Mouse (Mus musculus) midbrain, embryonic 15.5 days (tissue): ENCODE data around the gene Adamtsl1. TPM values are rescaled to one million over a fixed set of nuclear protein-coding genes. Genes with fewer than 3 reads are reported as not detected.

Source experiments
- ATAC-seq: fragments of 200-750 bp; cut with Nextera tagmentation; replicated peaks from 2 replicates; pipeline ENCODE4 v1.8.0; 2017; ENCODE audit warnings: moderate TSS enrichment
- H3K27ac ChIP-seq: fragments of 300-500 bp; sonication (generic); 2 replicates; pipeline ENCODE4 v1.5.1; 2015; ENCODE audit warnings: mild to moderate bottlenecking, inconsistent platforms
- H3K27me3 ChIP-seq: fragments of 300-500 bp; sonication (generic); replicated peaks from 2 replicates; pipeline ENCODE4 v1.6.1; 2015; ENCODE audit warnings: inconsistent platforms
- H3K36me3 ChIP-seq: fragments of 300-500 bp; sonication (generic); replicated peaks from 2 replicates; pipeline ENCODE4 v1.6.1; 2015; ENCODE audit warnings: inconsistent platforms
- H3K4me1 ChIP-seq: fragments of 300-500 bp; sonication (generic); 2 replicates; pipeline ENCODE4 v1.6.1; 2015; ENCODE audit warnings: inconsistent platforms
- H3K4me2 ChIP-seq: fragments of 300-500 bp; sonication (generic); 2 replicates; pipeline ENCODE4 v1.6.1; 2015; ENCODE audit warnings: inconsistent platforms, mild to moderate bottlenecking, moderate library complexity
- H3K4me3 ChIP-seq: fragments of 300-500 bp; sonication (generic); 2 replicates; pipeline ENCODE4 v1.5.1; 2015; ENCODE audit warnings: mild to moderate bottlenecking, inconsistent platforms
- H3K9ac ChIP-seq: fragments of 300-500 bp; sonication (generic); 2 replicates; pipeline ENCODE4 v1.6.1; 2015; ENCODE audit warnings: mild to moderate bottlenecking, inconsistent platforms
- H3K9me3 ChIP-seq: fragments of 300-500 bp; sonication (generic); 2 replicates; pipeline ENCODE4 v1.6.1; 2016; ENCODE audit warnings: inconsistent platforms
- WGBS: fragments of 180-500 bp; shearing (Covaris S2); methylation state at CpG from one replicate; pipeline ENCODE4 v1.1.7; 2015; ENCODE audit warnings: mixed read lengths; 5-methylcytosine and 5-hydroxymethylcytosine counted together
- polyA plus RNA-seq: library from polyadenylated mRNA; unstranded; fragments of >200 nt; fragmentation: Nextera tagmentation; extraction: Ambion mirVana; gene quantifications from 2 replicates; pipeline ENCODE4 v1.2.1, GENCODE M21; 2015

Adamtsl1 gene
- 6.5 and 7.5 TPM in 2 replicates for polyA plus RNA-seq

DNA sequence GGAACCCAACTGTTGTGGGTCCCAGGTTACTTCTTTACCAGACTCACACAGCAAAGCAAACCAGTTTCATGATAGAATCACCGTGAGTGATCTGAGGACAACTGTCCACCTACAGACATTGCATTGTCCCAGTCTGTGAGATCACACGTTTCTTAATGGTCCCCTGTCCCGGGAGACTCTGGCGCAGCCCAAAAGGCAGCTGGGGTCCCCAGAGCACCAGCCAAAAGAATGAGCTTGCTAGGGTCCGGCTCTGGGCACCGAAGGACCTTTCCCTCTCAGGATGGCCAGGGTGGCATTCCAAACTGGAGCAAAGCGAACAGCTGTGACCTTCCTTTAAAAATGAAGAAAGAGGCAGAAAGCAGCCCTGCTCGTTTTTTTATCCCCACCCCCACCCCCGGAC, at the start of gene Adamtsl1:
Gene Adamtsl1 (plus strand): TSS at position 381 of the 400 bp plus-strand sequence.
- H3K4me3 ChIP-seq, result peak within 1 kb of the TSS; percentile 68
- no peaks in the 10 kb centered on the region for H3K36me3 ChIP-seq
- H3K27ac ChIP-seq, result no peak within 1 kb of the TSS
- peak within 1 kb of the TSS; percentile 98 for H3K4me2 ChIP-seq
- H3K9me3 ChIP-seq, result no peaks in the 10 kb centered on the region
- 3% methylated on average over 9 of the region's 9 CpGs for WGBS
- peak within 1 kb of the TSS; percentile 72 for H3K9ac ChIP-seq
- peaks cover 10% of the 10 kb centered on the region; the same call in 1 of the 2 replicates for H3K27me3 ChIP-seq
- H3K4me1 ChIP-seq, result peaks cover 15% of the 10 kb centered on the region
- peak; percentile 65 for ATAC-seq

DNA sequence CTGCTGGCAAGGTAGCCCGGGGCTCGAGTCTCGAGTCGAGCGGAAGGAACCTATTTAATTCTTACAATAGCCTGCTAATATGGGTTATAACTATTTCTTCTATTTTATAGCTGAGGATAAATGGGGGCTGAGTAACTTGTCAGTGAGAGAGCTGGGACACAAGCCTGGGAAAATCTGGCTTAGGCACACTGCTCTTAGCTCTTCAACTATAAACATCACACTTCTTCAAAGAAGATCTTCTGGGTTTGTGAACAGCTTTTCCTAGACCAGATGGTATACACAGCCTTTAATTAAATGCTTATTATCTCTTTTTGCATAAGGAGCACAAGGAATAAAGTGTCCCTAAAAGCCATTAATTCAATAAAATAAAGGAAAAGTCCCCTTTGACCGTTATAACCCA, 30.4 kb upstream of the Adamtsl1 start:
- Histone ChIP-seq H3K27me3 (no peaks in the 10 kb centered on the region), H3K9ac (no peak overlapping the region), H3K4me2 (no peak overlapping the region), H3K36me3 (no peaks in the 10 kb centered on the region), H3K4me3 (no peak overlapping the region), H3K4me1 (no peaks in the 10 kb centered on the region; the same call in 1 of the 2 replicates), H3K9me3 (no peaks in the 10 kb centered on the region), H3K27ac (no peak overlapping the region)
- no peak for ATAC-seq
- WGBS, result 87% methylated on average over 6 of the region's 6 CpGs

DNA sequence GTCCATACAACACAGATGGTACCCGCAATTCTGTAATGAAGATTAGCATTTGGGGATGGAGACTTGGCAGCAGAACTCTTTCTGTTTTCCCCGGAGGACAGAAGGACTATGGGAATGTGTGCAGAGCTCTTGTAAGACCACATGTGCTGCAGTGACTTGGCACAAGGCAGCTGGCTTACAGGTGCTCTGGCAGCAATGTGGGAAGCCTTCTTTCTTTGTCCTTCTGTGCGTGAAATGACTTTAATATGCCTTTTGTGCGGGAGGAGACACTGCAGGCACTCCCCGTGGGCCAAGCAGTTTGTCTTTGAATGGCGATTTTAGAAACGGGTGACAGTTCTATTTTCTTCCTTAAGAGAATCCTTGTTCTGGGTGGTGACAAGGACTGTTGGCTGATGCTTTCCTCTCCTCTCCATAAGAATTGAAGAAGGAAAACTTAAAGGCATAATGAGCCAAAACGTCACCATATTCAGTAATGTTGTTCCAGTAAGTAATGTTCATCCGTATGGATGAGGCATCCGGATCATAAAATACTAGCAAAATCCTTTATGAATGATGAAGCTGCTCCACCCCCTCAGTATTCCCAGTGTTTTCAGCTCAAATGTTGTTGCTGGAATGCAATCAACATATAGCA, 27.5 kb upstream of the Adamtsl1 start:
- H3K36me3 ChIP-seq, result no peaks in the 10 kb centered on the region

DNA sequence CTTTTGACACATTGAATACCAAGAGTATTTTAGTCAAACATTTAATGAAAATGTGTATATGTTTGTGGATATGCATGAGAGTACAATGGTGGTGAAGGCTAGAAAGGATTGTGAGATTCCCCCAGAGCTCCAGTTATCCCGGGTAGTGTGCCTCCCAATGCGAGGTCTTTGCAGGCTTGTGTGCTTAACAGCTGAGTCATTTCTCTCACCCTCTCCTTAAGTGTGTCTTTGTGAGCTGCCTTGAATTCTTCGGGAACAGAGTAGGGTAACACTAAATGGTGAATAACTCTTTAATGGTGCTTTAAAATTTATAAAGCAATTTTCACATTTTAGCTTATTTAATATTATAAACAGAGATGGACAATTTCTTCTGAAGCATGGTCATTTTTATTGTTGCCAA, 8.3 kb upstream of the Adamtsl1 start:
- no peaks in the 10 kb centered on the region for H3K36me3 ChIP-seq
- H3K9ac ChIP-seq, result no peak overlapping the region
- no peaks in the 10 kb centered on the region for H3K9me3 ChIP-seq
- 0 out of 2 replicates have a peak, but pooled peaks cover 2% of the 10 kb centered on the region for H3K4me1 ChIP-seq
- H3K4me2 ChIP-seq, result no peak overlapping the region
- H3K4me3 ChIP-seq, result no peak overlapping the region
- no peak overlapping the region for H3K27ac ChIP-seq
- 73% methylated on average over 3 of the region's 3 CpGs for WGBS
- H3K27me3 ChIP-seq, result no peaks in the 10 kb centered on the region
- ATAC-seq, result no peak

More for the DNA sequence above, 27.5 kb upstream of the Adamtsl1 start:
- Histone ChIP-seq H3K9ac (no peak overlapping the region), H3K4me2 (no peak overlapping the region), H3K4me3 (no peak overlapping the region), H3K9me3 (no peaks in the 10 kb centered on the region), H3K27ac (no peak overlapping the region), H3K4me1 (no peaks in the 10 kb centered on the region; the same call in 1 of the 2 replicates), H3K27me3 (no peaks in the 10 kb centered on the region)
- ATAC-seq, result no peak
- WGBS, result 50% methylated on average over 10 of the region's 10 CpGs

DNA sequence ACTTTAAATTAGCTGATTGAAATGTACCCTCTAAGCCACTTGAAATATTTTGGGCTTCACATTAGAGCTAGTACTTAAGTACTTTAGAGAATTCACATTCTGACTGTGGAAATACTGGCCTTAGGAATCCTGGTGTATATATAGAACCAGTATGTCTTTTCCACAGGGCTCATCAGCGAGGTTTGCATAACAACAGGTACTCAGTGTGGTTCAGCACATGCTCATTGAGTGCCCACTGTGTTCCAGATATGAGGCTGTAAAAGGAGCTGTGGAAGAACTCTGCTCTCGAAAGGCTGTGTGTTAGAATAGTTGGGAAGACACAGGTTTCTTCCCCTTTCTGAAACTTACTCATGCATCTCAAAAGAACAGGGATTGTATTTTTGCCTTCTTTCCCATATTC, 7.0 kb upstream of the Adamtsl1 start:
- H3K4me2 ChIP-seq, result no peak overlapping the region
- WGBS, result 78% methylated on average over 2 of the region's 2 CpGs
- no peak for ATAC-seq
- no peak overlapping the region for H3K9ac ChIP-seq
- no peak overlapping the region for H3K4me3 ChIP-seq
- 0 out of 2 replicates have a peak, but pooled peaks cover 2% of the 10 kb centered on the region for H3K4me1 ChIP-seq
- no peaks in the 10 kb centered on the region for H3K36me3 ChIP-seq
- no peaks in the 10 kb centered on the region for H3K9me3 ChIP-seq
- no peak overlapping the region for H3K27ac ChIP-seq
- no peaks in the 10 kb centered on the region for H3K27me3 ChIP-seq

DNA sequence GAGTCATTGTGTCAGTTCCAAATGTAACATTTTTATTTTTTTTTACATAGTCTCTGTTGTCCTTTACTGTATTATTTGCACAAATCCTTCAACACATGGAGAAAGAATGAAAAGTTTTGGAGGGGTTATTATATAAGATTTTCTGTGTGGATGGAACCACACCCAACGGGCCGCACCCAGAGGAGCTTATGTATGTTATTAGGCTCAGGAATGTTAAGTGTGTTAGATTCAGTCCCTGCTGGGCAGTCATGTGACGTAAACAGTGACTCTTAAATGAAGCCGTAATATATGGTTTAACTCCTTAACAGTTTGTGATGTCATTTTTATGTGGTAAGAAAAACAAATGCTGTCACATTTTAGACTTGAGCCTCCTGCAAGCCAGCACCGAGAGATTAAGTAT, 6.5 kb upstream of the Adamtsl1 start:
- Histone ChIP-seq H3K4me3 (no peak overlapping the region), H3K27me3 (0 out of 2 replicates have a peak, but pooled peaks cover 2% of the 10 kb centered on the region), H3K4me2 (no peak overlapping the region), H3K27ac (no peak overlapping the region), H3K9me3 (no peaks in the 10 kb centered on the region), H3K9ac (no peak overlapping the region), H3K4me1 (0 out of 2 replicates have a peak, but pooled peaks cover 2% of the 10 kb centered on the region), H3K36me3 (no peaks in the 10 kb centered on the region)
- WGBS, result 78% methylated on average over 5 of the region's 5 CpGs
- no peak for ATAC-seq

DNA sequence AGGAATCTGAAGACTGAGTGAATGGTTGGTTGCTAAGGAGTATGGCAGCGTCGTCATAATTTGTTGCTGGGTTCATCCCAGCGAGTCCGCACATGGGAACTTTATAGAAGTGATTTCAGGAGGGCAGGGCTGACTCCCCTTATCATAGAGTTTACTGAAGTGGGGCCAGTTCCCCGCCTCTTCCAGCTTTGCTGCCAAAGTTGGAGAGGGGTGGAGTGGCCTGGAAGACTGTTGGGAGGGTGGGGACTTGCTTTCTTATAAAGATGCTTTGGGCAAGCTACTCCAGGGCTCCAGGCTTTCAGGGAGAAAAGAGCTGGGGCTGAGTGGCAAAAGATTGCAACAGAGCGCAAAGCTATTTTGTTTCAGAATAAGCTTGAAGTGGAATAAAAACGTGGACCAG, 684 bp upstream of the Adamtsl1 start:
- Histone ChIP-seq H3K9ac (no peak overlapping the region), H3K36me3 (no peaks in the 10 kb centered on the region), H3K4me2 (peak overlapping the region; percentile 98), H3K4me1 (peaks cover 15% of the 10 kb centered on the region), H3K27ac (no peak overlapping the region), H3K27me3 (peaks cover 10% of the 10 kb centered on the region; the same call in 1 of the 2 replicates), H3K9me3 (no peaks in the 10 kb centered on the region), H3K4me3 (peak overlapping the region; percentile 68; the same call in 1 of the 2 replicates)
- ATAC-seq, result 0 out of 2 replicates have a peak, but pooled peaks have one; percentile 3
- WGBS, result 39% methylated on average over 7 of the region's 7 CpGs

DNA sequence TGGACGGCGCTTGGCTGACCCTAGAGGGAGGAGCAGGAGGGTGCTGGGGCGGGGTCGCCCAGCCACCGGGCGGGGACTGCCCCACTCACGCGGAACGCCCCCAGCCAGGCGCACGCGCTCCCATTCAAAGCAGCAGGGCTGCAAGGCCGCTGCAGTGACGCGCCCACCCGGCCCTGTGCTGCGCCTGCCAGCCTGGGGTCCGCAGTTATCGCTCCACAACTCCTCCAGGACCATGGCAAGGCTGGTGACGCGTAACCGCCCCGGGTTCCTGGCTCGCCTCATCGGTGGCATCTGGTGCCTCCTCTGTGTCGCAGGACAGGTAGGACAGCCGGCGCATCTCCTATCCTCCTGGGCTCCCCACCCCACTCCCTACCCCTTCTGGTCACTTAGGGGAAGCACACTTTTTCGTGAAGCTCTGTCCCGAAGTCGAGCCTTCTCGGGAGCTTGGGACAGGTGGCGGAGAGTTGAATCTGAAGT, 271 bp downstream of the Adamtsl1 start:
- H3K9me3 ChIP-seq, result no peaks in the 10 kb centered on the region
- no peaks in the 10 kb centered on the region for H3K36me3 ChIP-seq
- WGBS, result under 1% methylated on average over 33 of the region's 33 CpGs
- H3K27me3 ChIP-seq, result peaks cover 10% of the 10 kb centered on the region; the same call in 1 of the 2 replicates
- ATAC-seq, result peak; percentile 93
- H3K4me3 ChIP-seq, result peak overlapping the region; percentile 68
- peak overlapping the region; percentile 98 for H3K4me2 ChIP-seq
- peaks cover 15% of the 10 kb centered on the region for H3K4me1 ChIP-seq
- H3K27ac ChIP-seq, result no peak overlapping the region
- H3K9ac ChIP-seq, result peak overlapping the region; percentile 72

DNA sequence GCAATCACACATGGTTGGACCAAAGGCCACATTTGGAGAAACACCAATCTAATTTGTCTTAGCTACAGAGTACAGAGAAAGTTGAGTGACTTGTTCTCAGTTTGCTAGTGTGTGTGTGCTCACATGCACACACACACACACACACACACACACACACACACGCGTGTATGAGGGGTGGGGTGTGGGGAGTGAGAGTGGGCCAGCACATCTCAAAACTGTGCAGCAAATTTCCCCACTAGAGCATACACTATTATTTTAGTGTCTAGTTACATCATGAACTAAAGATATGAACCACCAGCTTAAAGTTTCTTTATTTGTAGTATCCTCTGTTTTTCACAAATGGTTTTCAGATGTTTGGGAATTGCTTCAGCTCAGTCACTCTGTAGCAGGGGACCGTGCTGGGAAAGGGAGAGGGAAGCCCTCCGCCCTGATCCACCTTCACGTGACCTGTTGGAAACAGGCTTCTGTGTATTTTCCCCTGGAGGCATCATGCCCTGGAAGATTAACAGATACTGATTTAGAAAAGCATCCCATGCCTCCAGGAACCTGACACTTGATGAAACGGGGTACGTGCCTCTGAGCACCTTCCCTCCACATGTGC, 13.1 kb downstream of the Adamtsl1 start:
- no peak for ATAC-seq

DNA sequence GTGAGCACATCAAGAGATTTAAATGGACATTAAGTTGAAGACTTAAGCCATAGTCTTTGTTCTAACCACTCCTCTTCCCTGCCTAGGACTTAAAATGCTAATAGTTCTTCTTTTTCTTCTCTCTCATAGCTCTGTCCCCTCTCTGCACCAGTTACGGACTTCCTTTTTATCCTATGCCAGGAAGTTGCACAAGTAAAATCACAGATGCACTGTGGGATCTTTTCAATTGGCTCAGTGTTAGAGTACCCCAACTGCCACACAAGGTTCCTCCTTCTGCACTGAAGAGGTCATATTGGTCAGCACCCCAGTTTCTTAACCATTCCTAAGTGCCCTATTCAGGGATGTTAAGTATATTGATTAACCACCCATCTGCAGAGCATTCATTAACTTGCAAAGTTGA, 15.9 kb downstream of the Adamtsl1 start:
- 84% methylated on average over 1 of the region's 1 CpGs for WGBS

More for the DNA sequence above, 13.1 kb downstream of the Adamtsl1 start:
- no peaks in the 10 kb centered on the region for H3K4me1 ChIP-seq
- 89% methylated on average over 7 of the region's 7 CpGs for WGBS
- no peaks in the 10 kb centered on the region for H3K9me3 ChIP-seq
- no peak overlapping the region for H3K4me3 ChIP-seq
- no peak overlapping the region for H3K4me2 ChIP-seq
- H3K9ac ChIP-seq, result no peak overlapping the region
- H3K36me3 ChIP-seq, result no peaks in the 10 kb centered on the region
- no peak overlapping the region for H3K27ac ChIP-seq
- no peaks in the 10 kb centered on the region for H3K27me3 ChIP-seq

DNA sequence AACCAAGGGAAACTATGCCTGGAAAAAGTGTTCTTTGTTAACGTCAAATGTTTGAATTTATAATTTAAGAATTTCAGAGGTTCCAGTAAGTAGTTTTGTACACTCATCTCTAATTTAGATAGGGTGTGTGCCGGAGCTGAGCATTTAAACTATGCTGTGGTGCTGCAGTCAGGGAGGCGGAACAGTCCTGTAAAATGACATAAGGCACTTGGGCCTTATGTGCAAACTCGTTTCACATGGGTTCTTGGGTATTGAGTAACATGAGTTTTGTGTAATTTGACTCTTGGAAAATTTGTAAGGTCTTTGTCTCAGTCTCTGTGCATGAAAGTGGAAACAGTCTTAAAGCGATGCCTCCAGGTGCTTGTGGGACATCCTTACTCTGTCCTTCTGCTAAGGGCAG, 25.7 kb downstream of the Adamtsl1 start:
- Histone ChIP-seq H3K36me3 (no peaks in the 10 kb centered on the region), H3K4me1 (no peaks in the 10 kb centered on the region), H3K27ac (no peak overlapping the region), H3K9me3 (no peaks in the 10 kb centered on the region), H3K4me2 (no peak overlapping the region), H3K9ac (no peak overlapping the region), H3K4me3 (no peak overlapping the region), H3K27me3 (no peaks in the 10 kb centered on the region)
- no peak for ATAC-seq
- WGBS, result 81% methylated on average over 5 of the region's 5 CpGs

More for the DNA sequence above, 15.9 kb downstream of the Adamtsl1 start:
- Histone ChIP-seq H3K4me1 (no peaks in the 10 kb centered on the region), H3K9me3 (no peaks in the 10 kb centered on the region), H3K27ac (no peak overlapping the region), H3K36me3 (no peaks in the 10 kb centered on the region), H3K9ac (no peak overlapping the region), H3K4me3 (no peak overlapping the region), H3K27me3 (no peaks in the 10 kb centered on the region), H3K4me2 (no peak overlapping the region)
- ATAC-seq, result no peak

DNA sequence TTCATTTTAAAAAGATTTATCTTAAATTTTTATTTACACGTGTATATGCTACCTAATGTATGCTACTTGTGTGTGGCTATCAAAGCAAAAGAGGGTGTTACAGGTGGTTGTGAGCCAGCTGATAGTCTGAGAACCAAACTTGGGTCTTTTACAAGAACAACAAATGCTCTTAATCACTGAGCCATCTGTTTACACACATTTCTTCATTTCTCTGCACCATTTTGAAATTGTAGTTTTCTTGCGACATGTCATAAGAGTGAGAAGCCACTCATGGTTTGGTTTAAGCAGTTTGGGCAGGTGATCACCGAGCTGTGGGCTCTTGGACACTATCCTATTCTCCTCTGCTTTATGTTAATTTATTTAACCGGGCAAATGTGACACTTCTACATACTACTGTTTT, 29.2 kb downstream of the Adamtsl1 start:
- Histone ChIP-seq H3K27me3 (no peaks in the 10 kb centered on the region), H3K27ac (no peak overlapping the region), H3K4me2 (no peak overlapping the region), H3K9ac (no peak overlapping the region), H3K4me3 (no peak overlapping the region), H3K9me3 (no peaks in the 10 kb centered on the region), H3K4me1 (no peaks in the 10 kb centered on the region), H3K36me3 (no peaks in the 10 kb centered on the region)
- no peak for ATAC-seq
- WGBS, result 88% methylated on average over 4 of the region's 4 CpGs
